ENCODE assay signal across 8 mouse cellular contexts in genomic region chr2:59286247-59286646, GRCm38 (mm10).
DNase-seq lines count a peak whose midpoint lies in the region; ATAC-seq and TF ChIP-seq lines count a peak whose summit lies in the region.

No protein-coding gene starts in this region.

- DNase-seq in cerebellum, adult 2 months: peak; percentile 85 to 88
- peak; percentile 30 to 57 for DNase-seq in gastrocnemius, postnatal 4 days (ENCODE audit: low spot score in 2 of 2)
- DNase-seq in kidney, postnatal 14 days: peak; percentile 66
- DNase-seq in urinary bladder, postnatal 36 days (ENCODE audit: low spot score in 2 of 2): peak; percentile 32 to 72
- DNase-seq in spleen, postnatal 4 days (ENCODE audit: low spot score in 2 of 2): no peak

- no peaks in the 10 kb centered on the region for H3K9me3 ChIP-seq in forebrain, embryonic 15.5 days
- no peaks in the 10 kb centered on the region for H3K9me3 ChIP-seq in forebrain, embryonic 12.5 days
- H3K9me3 ChIP-seq in lung, embryonic 16.5 days (ENCODE audit: control insufficient read depth, low read length): no peaks in the 10 kb centered on the region

- no peaks in the 10 kb centered on the region for H3K27me3 ChIP-seq in forebrain, embryonic 15.5 days
- no peaks in the 10 kb centered on the region for H3K27me3 ChIP-seq in forebrain, embryonic 12.5 days
- no peaks in the 10 kb centered on the region for H3K27me3 ChIP-seq in cerebellum, adult 2 months (ENCODE audit: control insufficient read depth, insufficient read depth, low read length)
- no peaks in the 10 kb centered on the region for H3K27me3 ChIP-seq in lung, embryonic 16.5 days (ENCODE audit: control insufficient read depth, insufficient read depth, low read depth, low read length)

- H3K9ac ChIP-seq in forebrain, embryonic 15.5 days (replicated peaks): no peak overlapping the region
- no peak overlapping the region for H3K9ac ChIP-seq in forebrain, embryonic 12.5 days
- H3K9ac ChIP-seq in lung, embryonic 16.5 days (ENCODE audit: low read length): no peak overlapping the region

- H3K27ac ChIP-seq in forebrain, embryonic 15.5 days (replicated peaks): 0 out of 2 replicates have a peak overlapping the region, but pooled peaks have one; percentile 5
- H3K27ac ChIP-seq in forebrain, embryonic 12.5 days: no peak overlapping the region
- no peak overlapping the region for H3K27ac ChIP-seq in cerebellum, adult 2 months (ENCODE audit: insufficient read depth, low read length)
- peak overlapping the region; percentile 65 for H3K27ac ChIP-seq in lung, embryonic 16.5 days (ENCODE audit: low read length)

- no peak for TF ChIP-seq POLR2A in cerebellum, adult 2 months (IDR thresholded peaks at IDR 0.05; ENCODE audit: borderline replicate concordance, insufficient read depth, low read length)

- H3K4me2 ChIP-seq in forebrain, embryonic 15.5 days (replicated peaks): no peak overlapping the region
- H3K4me2 ChIP-seq in forebrain, embryonic 12.5 days: no peak overlapping the region
- H3K4me2 ChIP-seq in lung, embryonic 16.5 days (ENCODE audit: low read depth, low read length): no peak overlapping the region

- H3K36me3 ChIP-seq in forebrain, embryonic 15.5 days: no peaks in the 10 kb centered on the region
- no peaks in the 10 kb centered on the region for H3K36me3 ChIP-seq in forebrain, embryonic 12.5 days (replicated peaks)
- no peaks in the 10 kb centered on the region for H3K36me3 ChIP-seq in lung, embryonic 16.5 days (ENCODE audit: control insufficient read depth, insufficient read depth, low read length)

- ATAC-seq in forebrain, embryonic 15.5 days (replicated peaks): peak; percentile 56; the same call in 1 of the 2 replicates
- no peak for ATAC-seq in forebrain, embryonic 12.5 days (ENCODE audit: low FRiP score)
- peak; percentile 75 for ATAC-seq in lung, embryonic 16.5 days (ENCODE audit: low read depth)

- H3K4me1 ChIP-seq in forebrain, embryonic 15.5 days: peaks cover 21% of the 10 kb centered on the region
- H3K4me1 ChIP-seq in forebrain, embryonic 12.5 days: no peaks in the 10 kb centered on the region
- peaks cover 6% of the 10 kb centered on the region for H3K4me1 ChIP-seq in cerebellum, adult 2 months (ENCODE audit: control insufficient read depth, insufficient read depth, low read length)
- peaks cover 15% of the 10 kb centered on the region for H3K4me1 ChIP-seq in lung, embryonic 16.5 days (replicated peaks; ENCODE audit: control insufficient read depth, insufficient read depth, low read length)

- H3K4me3 ChIP-seq in forebrain, embryonic 15.5 days: no peak overlapping the region
- H3K4me3 ChIP-seq in forebrain, embryonic 12.5 days (replicated peaks): no peak overlapping the region
- H3K4me3 ChIP-seq in cerebellum, adult 2 months (replicated peaks; ENCODE audit: insufficient read depth, low read depth, low read length): no peak overlapping the region
- no peak overlapping the region for H3K4me3 ChIP-seq in lung, embryonic 16.5 days (ENCODE audit: low read length)

- WGBS in forebrain, embryonic 15.5 days: 59% methylated on average over 9 of the region's 9 CpGs
- WGBS in forebrain, embryonic 12.5 days: 82% methylated on average over 9 of the region's 9 CpGs
- WGBS in cerebellum, adult 2 months: 5% methylated on average over 9 of the region's 9 CpGs
- 35% methylated on average over 9 of the region's 9 CpGs for WGBS in lung, embryonic 16.5 days

- no peak for TF ChIP-seq CTCF in cerebellum, adult 2 months (IDR thresholded peaks at IDR 0.05; ENCODE audit: borderline replicate concordance, insufficient read depth, low read depth, low read length)

Comparison
In these comparisons a context has a peak if more than half of its experiments do, and no peak if none do; other contexts are left out.
1. H3K27ac ChIP-seq: peak in forebrain, embryonic 15.5 days (single experiment) and lung, embryonic 16.5 days (single experiment); none in forebrain, embryonic 12.5 days (single experiment) and cerebellum, adult 2 months (single experiment).
2. DNase-seq: peak in cerebellum, adult 2 months (2 of 2), gastrocnemius, postnatal 4 days (2 of 2), kidney, postnatal 14 days (single experiment) and urinary bladder, postnatal 36 days (2 of 2); none in spleen, postnatal 4 days (0 of 2).